Mouse (Mus musculus) E14TG2a.4 (cell line): ENCODE measurements around the gene Rapgef5.
A peak's percentile ranks its signal among the peaks of the same experiment; 100 is the strongest.

Experiments used
- H3K27me3 ChIP-seq: 2 replicates; pipeline ENCODE4 v1.6.1; 2014; ENCODE audit warnings: low read length, control low read depth; ENCODE audit not compliant: insufficient read depth
- H3K36me3 ChIP-seq: 2 replicates; pipeline ENCODE4 v1.6.1; 2014; ENCODE audit warnings: low read length, control low read depth; ENCODE audit not compliant: insufficient read depth
- H3K4me1 ChIP-seq: replicated peaks from 2 replicates; pipeline ENCODE4 v1.6.1; 2014; ENCODE audit warnings: low read depth, low read length, control low read depth
- H3K4me3 ChIP-seq: replicated peaks from 2 replicates; pipeline ENCODE4 v1.5.1; 2014; ENCODE audit warnings: mild to moderate bottlenecking, low read length
- H3K9me3 ChIP-seq: 2 replicates; pipeline ENCODE4 v1.6.1; 2014; ENCODE audit warnings: low read length, control low read depth
- CTCF ChIP-seq: conservative IDR thresholded peaks from 2 replicates; pipeline ENCODE4 v1.5.1; 2014; ENCODE audit warnings: low read length
- NANOG ChIP-seq: IDR thresholded peaks from 2 replicates; pipeline ENCODE4 v1.6.1; 2014; ENCODE audit warnings: borderline replicate concordance, low read length, mixed read lengths
- POU5F1 ChIP-seq: IDR thresholded peaks from 2 replicates; pipeline ENCODE4 v1.6.1; 2014; ENCODE audit warnings: low read length, borderline replicate concordance

Rapgef5 gene

GRCm38 (mm10) chr12:117569671-117570070 is 53.4 kb downstream of the Rapgef5 start:
- no peak for TF ChIP-seq NANOG
- TF ChIP-seq CTCF: no peak
- no peak for TF ChIP-seq POU5F1
- H3K4me1 ChIP-seq: no peaks in the 10 kb centered on the region

GRCm38 (mm10) chr12:117584256-117584655 is 68.0 kb downstream of the Rapgef5 start:
- no peaks in the 10 kb centered on the region for H3K27me3 ChIP-seq
- H3K9me3 ChIP-seq: no peaks in the 10 kb centered on the region
- H3K36me3 ChIP-seq: peaks cover 15% of the 10 kb centered on the region
- TF ChIP-seq NANOG (no peak), POU5F1 (no peak), CTCF (no peak)
- H3K4me3 ChIP-seq: no peak overlapping the region
- H3K4me1 ChIP-seq: peaks cover 12% of the 10 kb centered on the region

More at GRCm38 (mm10) chr12:117569671-117570070, 53.4 kb downstream of the Rapgef5 start:
- Histone ChIP-seq H3K4me3 (no peak overlapping the region), H3K27me3 (no peaks in the 10 kb centered on the region), H3K9me3 (no peaks in the 10 kb centered on the region), H3K36me3 (no peaks in the 10 kb centered on the region)

GRCm38 (mm10) chr12:117585390-117585789 is 69.1 kb downstream of the Rapgef5 start:
- peaks cover 12% of the 10 kb centered on the region for H3K4me1 ChIP-seq
- H3K9me3 ChIP-seq: no peaks in the 10 kb centered on the region
- peaks cover 15% of the 10 kb centered on the region for H3K36me3 ChIP-seq
- no peak overlapping the region for H3K4me3 ChIP-seq
- no peaks in the 10 kb centered on the region for H3K27me3 ChIP-seq
- no peak for TF ChIP-seq NANOG
- TF ChIP-seq CTCF: no peak
- no peak for TF ChIP-seq POU5F1

- Histone ChIP-seq H3K4me3 (no peak overlapping the region), H3K27me3 (no peaks in the 10 kb centered on the region), H3K4me1 (peaks cover 12% of the 10 kb centered on the region), H3K36me3 (peaks cover 15% of the 10 kb centered on the region), H3K9me3 (no peaks in the 10 kb centered on the region)
- no peak for TF ChIP-seq POU5F1
- TF ChIP-seq NANOG: no peak
- TF ChIP-seq CTCF: peak; percentile 76
These were observed 69.8 kb downstream of the Rapgef5 start for GRCm38 (mm10) chr12:117586124-117586523.

- no peak for TF ChIP-seq NANOG
- no peak for TF ChIP-seq POU5F1
- TF ChIP-seq CTCF: no peak
- Histone ChIP-seq H3K4me3 (no peak overlapping the region), H3K9me3 (no peaks in the 10 kb centered on the region), H3K4me1 (no peaks in the 10 kb centered on the region; the same call in 1 of the 2 replicates), H3K36me3 (peaks cover 12% of the 10 kb centered on the region), H3K27me3 (no peaks in the 10 kb centered on the region)
These were observed 72.9 kb downstream of the Rapgef5 start for GRCm38 (mm10) chr12:117589186-117589585.

- no peak for TF ChIP-seq POU5F1
- no peak for TF ChIP-seq CTCF
- TF ChIP-seq NANOG: no peak
- H3K27me3 ChIP-seq: no peaks in the 10 kb centered on the region
- no peaks in the 10 kb centered on the region; the same call in 1 of the 2 replicates for H3K4me1 ChIP-seq
- H3K9me3 ChIP-seq: no peaks in the 10 kb centered on the region
- no peak overlapping the region for H3K4me3 ChIP-seq
- H3K36me3 ChIP-seq: no peaks in the 10 kb centered on the region
These were observed 75.7 kb downstream of the Rapgef5 start for GRCm38 (mm10) chr12:117592019-117592418.

GRCm38 (mm10) chr12:117592583-117592982 is 76.3 kb downstream of the Rapgef5 start:
- TF ChIP-seq NANOG (no peak), POU5F1 (no peak), CTCF (no peak)
- Histone ChIP-seq H3K36me3 (no peaks in the 10 kb centered on the region), H3K4me3 (no peak overlapping the region), H3K4me1 (no peaks in the 10 kb centered on the region; the same call in 1 of the 2 replicates), H3K9me3 (no peaks in the 10 kb centered on the region), H3K27me3 (no peaks in the 10 kb centered on the region)

GRCm38 (mm10) chr12:117595179-117595578 is 78.9 kb downstream of the Rapgef5 start:
- no peak overlapping the region for H3K4me3 ChIP-seq

GRCm38 (mm10) chr12:117598190-117598589 is 81.9 kb downstream of the Rapgef5 start:
- TF ChIP-seq CTCF: no peak
- no peak for TF ChIP-seq NANOG
- TF ChIP-seq POU5F1: no peak
- no peaks in the 10 kb centered on the region for H3K36me3 ChIP-seq
- no peak overlapping the region for H3K4me3 ChIP-seq
- H3K4me1 ChIP-seq: no peaks in the 10 kb centered on the region
- no peaks in the 10 kb centered on the region for H3K27me3 ChIP-seq
- 0 out of 2 replicates have a peak, but pooled peaks cover 4% of the 10 kb centered on the region for H3K9me3 ChIP-seq

More at GRCm38 (mm10) chr12:117595179-117595578, 78.9 kb downstream of the Rapgef5 start:
- no peaks in the 10 kb centered on the region for H3K9me3 ChIP-seq
- no peaks in the 10 kb centered on the region for H3K36me3 ChIP-seq
- H3K4me1 ChIP-seq: no peaks in the 10 kb centered on the region; the same call in 1 of the 2 replicates
- no peak for TF ChIP-seq CTCF
- TF ChIP-seq NANOG: no peak
- TF ChIP-seq POU5F1: no peak
- no peaks in the 10 kb centered on the region for H3K27me3 ChIP-seq
